Mouse (Mus musculus): Measurements from ENCODE around the gene Vsig10.
"Not testable (repeated sequence)": the region's sequence is repeated elsewhere in the genome, so short reads cannot be mapped to it uniquely, and the experiment has no call there.

Vsig10 gene

DNA sequence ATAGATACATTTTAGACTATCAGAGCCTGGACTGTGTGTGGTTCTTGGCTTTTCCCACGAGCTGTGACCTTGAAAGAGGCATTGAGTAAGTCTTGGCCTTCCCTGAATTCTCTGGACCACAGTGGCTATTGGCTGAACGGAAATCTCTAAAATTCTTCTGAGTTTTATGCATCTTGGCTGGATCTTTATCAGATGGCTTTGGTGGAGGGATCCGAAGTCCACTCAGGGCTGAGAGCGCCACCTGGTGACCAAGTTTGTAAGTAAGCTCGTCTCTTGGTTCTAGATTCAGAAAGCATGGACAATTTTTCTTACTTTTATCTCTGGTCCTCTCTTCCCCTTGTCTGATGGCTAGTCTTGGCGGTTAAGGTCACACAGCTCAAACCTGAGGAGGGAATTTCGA lies 13.9 kb upstream of the Vsig10 start:
- DNase-seq = peak; percentile 78

DNA sequence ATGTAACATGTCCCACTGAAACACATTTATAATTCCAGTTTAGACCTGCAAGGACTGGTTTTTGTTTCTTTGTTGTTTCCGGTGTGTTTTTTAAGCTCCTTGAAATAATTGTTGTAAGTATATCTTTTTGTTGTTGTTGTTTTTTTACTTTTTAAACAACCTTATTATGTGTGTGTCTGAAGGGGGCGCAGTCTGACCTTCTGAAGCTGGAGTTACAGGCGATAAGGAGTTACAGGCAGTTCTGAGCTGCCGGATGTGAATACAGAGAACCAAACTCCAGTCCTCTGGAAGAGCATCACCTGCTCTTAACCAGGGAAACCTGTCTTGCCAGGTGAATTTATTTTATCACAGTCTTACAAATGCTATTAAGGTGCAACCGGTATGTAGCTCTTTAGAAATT lies 13.1 kb upstream of the Vsig10 start:
- no peak for DNase-seq

DNA sequence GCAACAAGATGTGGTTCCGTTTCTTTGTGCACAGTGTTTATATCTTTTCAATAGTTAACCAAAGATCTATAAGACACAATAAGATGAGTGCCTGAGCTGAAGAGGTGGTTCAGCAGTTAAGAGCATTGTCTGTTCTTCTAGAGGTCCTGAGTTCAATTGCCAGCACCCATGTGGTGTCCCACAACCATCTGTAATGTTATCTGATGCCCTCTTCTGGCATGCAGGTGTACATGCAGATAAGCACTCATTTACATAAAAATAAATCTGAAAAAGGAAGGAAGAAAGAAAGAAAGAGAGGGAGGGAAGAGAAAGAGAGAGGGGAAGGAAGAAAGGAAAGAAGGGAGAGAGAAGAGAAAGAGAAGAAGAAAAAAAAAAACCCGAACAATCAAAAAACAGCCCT lies 12.1 kb upstream of the Vsig10 start:
- no peak for DNase-seq

DNA sequence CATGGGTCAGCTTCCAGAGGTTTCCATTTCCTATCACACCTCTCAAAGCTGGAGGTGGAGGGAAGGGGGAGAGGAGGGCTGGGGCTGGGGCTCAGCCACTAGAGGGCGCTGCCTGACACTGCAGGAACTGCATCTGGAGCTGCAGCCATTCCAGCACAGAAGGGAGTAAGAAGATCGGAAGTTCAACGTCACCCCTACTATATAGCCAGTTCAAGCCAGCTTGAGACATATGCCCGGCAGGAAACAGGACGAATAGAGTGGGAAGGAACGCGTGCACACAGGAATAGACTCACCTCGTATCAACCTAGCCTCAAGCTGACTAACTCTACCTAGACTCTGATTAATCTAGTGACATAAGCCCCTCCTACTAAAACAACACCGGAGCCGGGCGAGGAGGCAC lies 11.2 kb upstream of the Vsig10 start:
- peak; percentile 76 for DNase-seq

DNA sequence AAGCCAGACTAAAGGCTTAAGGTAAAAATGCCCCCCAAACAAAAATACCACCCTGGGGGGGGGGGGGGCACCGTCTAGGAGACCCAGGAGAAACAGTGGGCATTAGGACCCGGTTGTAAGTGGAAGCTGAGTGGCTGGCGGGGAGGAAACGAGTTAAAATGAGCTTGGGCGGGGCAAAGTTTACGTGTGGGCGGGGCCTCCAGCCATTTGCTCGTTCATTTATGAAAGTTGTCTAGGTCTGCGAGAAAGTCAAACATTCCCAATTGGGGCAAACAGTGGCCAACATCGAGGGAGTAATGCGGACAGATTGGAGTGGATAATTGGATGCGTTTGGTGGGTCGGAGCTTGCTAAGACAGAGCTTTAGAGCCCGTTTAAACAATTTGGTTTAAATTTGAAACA lies 5.5 kb upstream of the Vsig10 start:
- peak; percentile 43 for DNase-seq

DNA sequence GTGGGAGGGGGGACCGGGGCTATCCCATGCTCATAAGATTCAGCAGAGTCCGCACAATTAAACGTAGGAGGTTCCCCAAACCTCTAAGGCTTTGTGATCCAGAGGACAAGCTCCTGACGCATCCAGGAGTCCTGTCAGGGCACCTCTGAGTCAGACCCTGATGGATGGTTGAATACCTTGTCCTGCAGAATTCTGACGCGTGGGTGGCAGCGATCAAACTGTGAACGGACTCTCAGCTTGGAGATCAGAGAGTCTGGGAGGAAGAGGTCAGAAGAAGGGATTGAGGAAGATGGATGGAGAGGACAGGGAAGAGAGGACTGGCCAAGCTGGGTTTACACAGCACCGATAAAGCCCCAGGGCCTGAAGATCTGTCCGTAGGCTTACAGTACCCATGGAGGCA lies 5.0 kb upstream of the Vsig10 start:
- DNase-seq = no peak

DNA sequence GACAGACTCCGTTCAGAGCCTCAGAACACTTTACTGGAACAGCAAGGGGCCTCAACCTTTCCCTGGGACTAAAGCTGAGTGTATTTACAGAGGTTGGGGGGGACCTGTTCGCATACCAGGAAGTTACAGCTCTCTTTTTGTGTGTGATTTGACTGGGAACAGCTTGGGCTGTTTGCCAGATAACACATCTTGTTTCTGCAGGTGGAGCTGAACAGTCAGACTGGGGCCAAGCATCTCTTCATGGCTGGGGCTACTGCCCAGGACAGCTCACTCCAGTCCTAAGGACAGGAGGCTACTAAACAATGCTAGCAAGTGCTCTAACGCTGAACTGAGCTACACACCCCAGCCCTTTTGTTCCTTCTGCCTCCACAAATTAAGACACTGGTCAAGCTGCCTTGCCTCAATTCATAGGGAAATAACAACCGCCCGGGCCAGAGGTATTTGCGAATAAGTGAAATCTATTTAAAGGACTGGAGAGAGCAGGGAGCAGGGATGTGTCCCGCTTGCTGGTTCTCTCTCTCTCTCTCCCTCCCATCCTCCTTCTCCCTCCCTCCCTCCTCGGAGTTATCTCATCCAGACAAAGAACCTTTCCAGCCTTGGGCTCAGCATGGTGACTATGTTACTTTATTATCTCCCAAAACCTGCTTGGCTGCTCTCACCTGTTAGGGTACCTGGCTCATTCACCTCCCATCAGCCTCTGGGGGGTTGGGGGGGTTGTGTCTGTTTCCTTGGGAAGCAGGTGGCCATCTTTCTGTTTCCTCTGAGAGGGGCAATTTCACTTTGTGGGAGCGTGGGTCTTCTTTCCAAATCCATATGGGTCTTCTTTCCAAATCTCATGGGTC lies 4.1 kb upstream of the Vsig10 start:
- DNase-seq = no peak

DNA sequence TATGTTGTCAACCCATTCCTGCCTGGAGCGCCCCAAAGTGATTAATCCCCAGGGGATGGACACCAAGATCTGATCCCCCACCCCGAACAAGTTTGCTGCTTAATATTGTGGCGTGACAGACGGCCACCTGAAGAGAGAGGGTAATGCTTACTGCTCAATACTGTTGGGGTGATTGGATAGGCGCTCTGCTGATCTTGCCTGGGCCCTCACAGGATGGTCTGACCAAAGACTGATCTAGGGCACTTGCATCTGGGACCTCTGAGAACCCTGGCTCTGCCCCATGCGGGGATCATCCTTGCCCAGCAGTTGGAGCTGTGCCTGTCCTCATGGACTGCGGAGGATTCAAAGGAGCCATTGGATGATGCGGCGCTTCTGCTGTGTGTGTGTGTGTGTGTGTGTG lies 4.9 kb downstream of the Vsig10 start:
- no peak for DNase-seq

DNA sequence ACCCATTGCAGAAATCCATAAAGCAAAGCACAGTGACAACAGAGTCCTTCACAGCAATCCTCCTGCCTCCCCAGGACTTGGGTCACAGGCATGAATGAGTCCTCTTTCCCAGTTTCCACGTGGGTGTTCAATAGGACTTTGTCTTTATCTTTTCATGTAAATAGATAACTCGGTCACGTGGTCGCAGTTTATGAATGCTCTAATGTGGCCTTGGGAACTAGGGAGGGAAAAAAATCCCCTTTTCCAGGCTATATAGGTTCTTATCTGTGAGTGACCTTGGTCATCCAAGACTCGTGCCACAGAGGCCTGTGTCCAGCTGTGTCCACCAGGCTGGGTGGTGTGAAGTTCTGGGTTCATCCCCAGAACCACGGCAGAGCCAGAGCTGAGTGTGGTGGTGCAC lies 7.5 kb downstream of the Vsig10 start:
- no peak for DNase-seq

DNA sequence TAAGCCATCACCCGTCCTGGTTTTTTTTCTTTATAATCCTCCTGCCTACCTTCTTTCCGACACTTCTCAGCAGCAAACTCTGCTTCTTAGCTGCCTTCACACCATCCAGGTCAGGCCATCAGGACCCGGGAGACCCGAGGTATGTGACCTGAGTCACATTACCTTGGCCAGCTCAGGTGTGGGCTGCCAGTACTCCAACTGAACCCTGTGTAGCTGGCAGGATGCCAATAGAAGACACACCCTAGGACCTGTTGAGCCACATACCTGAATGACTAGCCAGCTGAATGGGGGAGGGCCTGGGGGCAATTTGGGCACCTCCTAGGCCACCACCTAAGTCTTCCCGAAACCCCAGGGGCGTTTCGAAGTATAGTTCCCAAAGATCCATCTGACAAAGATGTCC lies 11.6 kb downstream of the Vsig10 start:
- no peak for DNase-seq

DNA sequence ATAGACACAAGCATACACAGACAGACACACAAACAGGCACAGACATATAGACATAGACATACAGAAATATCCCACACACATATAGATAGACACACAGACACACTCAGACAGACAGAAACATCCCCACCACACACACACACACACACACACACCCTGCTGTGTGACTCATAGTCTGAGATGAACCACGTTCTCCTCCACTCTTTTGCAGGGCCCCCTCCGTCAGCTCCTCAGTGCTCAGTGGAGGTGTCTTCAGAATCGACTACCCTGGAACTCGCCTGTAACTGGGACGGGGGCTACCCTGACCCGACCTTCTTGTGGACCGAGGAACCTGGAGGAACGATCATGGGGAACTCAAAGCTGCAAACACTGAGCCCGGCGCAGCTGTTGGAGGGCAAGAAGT lies 19.1 kb downstream of the Vsig10 start:
- no peak for DNase-seq

DNA sequence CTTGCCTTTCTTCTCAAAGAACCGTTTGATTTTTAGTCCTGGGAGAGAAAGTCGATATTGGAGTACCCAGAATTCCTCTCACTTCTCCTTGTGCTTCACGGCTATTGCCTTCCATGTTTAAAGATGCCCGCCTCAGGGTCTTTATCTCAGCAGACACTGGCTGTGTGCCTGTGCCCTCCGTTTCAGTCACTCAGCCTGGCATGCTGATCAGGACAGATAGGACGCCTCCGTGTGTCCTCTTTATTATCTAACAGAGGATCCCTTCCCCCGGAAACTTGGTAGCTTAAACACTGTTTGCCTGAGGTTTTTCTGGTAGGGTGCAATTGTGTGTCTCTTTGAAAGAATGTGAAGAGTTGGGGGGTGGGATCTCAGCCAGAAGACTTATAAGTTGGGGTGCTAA lies 19.6 kb downstream of the Vsig10 start:
- DNase-seq = no peak

DNA sequence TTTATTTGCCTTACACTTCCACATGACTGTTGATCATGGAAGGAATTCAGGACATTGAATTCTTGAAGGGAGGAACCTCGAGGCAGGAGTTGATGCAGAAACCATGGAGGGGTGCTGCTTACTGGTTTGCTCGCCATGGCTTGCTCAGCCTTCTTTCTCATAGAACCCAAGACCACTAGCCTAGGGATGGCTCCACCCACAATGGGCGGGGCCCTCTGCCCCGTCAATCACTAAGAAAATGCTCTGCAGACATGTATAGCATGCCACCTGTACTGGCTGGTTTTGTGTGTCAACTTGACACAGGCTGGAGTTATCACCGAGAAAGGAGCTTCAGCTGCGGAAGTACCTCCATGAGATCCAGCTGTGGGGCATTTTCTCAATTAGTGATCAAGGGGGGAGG lies 21.2 kb downstream of the Vsig10 start:
- no peak for DNase-seq

DNA sequence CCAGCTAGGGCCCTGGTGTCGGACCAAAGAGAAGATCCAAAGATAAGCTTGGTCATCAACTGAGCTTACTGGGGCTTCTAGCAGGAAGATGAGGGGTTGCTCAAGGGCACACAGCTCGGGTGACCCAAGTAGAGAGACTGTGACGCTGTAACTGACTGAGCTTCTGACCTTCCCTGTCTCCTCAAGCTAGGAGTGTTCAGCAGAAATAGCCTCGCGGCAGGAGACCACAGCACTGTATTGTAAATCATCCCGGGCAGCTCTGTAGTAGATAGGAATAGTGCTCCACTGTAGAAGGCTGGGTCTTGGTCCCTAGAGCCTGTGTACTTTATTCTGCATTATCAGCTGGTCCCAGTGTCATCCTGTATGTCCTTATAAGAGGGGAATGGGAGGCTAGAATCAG lies 23.0 kb downstream of the Vsig10 start:
- no peak for DNase-seq

DNA sequence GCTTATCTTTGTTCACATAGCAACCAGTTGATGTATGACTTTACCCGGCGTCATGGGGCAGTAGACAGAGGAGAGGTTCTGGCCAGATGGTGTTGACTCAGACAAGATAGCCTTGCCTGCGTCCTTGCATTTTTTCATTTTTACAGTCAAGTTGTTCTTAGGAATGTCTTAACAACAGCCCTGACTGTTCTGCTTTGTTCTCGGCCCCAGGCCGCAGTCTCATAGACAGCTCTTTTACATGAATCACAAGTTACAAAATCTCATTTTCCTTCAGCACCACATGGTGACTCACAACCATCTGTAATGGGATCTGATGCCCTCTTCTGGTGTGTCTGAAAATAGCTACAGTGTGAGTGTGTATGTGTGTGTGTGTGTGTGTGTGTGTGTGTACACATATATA lies 25.6 kb downstream of the Vsig10 start:
- not testable (repeated sequence) for DNase-seq

DNA sequence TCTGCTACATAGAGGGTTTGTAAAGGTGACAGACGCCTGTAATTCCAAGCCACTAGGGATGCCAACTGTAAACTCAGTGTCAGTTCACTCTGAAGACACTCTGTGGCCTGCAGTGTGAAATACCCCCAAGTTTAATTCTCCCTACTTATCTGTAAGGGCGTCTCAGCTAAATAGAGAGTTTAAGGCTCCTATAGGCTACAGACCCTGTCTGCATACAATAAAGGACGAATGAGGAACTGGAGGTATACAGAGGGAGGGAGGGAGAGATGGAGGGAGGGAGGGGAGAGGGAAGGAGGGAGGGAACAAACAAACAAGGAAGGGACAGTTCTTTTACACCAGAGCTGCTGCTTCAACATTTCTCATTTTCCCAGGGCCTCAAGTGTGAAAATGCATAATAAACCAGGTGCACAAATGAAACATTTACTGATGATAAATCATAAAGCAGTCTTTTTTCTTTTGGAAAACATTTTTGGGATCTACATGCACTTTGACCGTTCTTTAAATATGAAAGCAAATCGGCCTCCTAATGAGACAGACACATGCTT lies 26.6 kb downstream of the Vsig10 start:
- DNase-seq = no peak

DNA sequence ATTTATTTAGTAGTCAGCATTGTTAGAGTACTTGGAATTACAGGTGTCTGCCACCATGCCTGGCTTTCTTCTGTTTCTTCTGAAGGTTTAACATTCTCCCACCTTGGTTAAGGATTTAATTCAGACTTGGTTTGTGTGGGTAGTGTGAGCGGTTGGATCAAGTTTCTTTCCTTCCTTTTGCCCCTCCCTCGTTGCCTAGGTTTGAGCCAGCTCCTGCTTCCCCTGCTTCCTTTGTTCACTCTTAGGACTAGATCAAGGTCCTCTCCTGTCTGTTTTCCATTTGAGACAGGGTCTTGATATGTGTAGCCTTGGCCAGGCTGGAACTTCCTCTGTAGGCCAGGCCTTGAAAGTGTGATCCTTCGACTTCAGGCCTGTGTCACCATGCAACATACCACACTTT lies 27.4 kb downstream of the Vsig10 start:
- no peak for DNase-seq

DNA sequence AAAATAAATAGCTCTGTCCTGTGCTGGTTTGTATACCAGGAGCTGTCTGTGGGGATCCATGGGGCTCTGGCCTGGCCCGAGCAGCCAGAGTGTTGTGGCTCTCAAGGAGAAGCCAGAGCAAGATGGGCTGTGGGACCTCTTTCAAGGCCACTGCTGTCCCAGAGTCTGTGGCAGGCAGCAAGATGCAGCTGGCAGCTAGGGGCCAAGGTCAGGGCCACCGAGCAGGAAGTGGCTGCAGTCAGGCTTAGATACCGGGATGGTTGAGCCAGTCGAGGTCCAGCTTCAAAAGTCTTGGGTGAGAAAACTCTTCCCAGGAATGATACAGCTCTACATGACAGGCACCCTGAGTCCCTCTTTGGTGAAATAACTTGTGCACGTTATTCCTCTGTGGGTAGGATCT lies 28.1 kb downstream of the Vsig10 start:
- no peak for DNase-seq

DNA sequence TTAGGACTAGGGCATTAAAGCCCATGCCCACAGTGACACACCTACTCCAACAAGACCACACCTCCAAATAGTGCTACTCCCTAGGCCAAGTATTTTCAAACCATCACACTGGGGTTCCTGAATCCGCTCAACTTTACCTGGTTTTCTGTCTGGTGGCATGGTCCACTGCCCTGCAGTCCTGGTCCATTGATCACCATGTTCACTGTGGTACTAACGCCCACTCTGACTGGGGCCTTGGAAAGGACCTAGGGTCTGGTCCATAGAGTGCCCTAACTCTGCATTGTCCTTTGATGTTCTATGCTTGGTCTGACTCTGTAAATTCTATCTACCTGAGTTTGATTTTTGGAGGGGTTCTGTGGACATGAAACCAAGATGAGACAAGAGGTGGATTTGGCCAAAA lies 29.0 kb downstream of the Vsig10 start:
- no peak for DNase-seq

DNA sequence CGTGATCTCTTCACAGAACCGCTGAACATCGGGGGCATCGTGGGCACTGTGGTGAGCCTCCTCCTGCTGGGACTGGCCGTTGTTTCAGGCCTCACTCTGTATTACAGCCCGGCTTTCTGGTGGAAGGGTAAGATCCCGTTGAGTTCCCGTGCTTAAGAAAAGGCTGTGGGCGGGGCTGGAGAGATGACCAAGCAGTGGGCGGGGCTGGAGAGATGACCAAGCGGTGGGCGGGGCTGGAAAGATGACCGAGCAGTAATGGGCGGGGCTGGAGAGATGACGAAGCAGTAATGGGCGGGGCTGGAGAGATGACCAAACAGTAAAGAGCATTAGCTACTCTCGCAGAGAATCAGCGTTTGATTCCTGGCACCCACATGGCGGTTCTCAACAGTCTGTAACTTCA lies 29.4 kb downstream of the Vsig10 start:
- peak; percentile 79 for DNase-seq

DNA sequence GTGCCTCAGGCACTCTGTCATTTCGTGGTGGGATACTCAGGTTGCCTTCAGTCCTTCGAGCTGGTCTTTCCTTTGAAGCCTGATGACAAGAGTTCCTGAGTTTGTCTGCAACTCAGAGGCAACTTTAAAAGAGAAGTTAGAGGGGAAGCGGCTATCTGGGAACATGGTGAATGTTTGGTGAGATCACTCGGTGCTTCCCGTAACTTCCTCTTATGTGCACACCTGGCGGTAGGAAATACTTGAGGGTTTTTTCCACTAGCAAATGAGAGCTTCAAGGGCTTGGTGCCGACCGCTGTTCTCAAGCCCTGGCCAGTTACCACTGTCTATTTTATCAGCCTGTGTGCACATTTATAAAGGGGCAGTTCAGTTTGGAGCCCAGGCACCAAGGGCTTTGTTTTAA lies 35.2 kb downstream of the Vsig10 start:
- no peak for DNase-seq

DNA sequence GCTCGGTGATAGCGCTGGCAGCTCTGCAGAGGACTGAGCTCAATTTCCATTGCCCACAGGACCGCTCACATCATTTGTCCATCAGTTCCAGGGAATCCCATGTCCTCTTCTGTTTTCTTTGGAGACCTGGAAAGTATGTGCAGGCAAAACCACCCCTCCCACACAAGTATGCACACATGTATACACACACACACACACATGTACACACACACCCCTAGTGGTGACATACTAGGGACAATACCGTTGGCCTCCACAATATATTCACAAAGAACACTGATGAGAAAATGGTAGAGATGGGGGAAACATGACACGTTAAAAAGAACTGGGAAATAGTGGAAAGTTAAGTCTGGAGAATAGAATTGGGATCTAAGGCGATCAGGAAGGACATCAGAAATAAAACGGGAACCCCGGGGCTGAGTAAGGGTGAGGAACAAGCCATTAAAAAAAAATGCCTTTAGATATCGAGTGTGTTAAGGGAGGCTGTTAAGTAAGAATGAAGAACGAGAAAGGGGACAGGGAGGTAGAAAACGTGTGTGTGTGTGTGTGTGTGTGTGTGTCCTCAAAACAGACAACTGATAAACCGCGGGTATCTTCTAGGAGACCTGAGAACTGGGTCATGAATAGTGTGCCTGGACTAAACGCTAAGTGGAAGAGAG lies 36.9 kb downstream of the Vsig10 start:
- peak; percentile 40 for DNase-seq

DNA sequence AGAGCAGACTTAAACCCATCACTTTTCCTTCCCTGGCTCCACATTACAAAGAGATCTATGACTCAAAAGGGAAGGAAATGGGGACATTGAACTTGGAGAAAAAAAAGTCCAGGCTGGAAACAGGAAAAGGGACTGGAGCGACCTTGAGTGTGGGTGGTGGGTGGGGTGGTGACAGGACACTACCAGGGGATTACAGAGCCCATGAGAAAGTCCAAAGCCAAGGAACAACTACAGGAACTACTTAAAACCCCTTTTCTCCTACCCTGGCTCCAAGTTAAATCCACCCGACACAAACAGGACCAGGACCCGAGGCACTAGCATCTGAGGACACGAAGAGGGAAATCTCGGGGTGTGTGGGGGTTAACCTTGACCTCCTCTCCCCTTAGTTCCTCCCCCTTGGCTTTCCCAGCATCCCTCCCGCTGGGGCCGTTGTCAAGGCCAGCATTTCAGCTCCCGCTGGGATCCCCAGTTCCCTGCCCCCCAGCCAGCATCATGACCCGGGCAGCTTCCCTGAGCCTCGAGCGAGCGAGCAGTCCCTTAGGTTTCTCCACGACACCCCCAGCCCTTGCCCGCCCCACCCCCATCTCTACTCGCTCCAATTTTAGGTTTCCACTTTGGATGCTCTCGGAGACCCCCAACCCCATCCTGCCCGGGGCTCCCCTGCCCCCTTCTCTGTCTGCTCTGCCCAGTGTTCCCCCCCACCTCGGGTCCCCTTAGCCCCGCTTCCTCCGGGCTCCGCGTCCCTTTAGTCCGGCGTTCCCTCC lies 37.7 kb downstream of the Vsig10 start:
- DNase-seq = peak; percentile 75

DNA sequence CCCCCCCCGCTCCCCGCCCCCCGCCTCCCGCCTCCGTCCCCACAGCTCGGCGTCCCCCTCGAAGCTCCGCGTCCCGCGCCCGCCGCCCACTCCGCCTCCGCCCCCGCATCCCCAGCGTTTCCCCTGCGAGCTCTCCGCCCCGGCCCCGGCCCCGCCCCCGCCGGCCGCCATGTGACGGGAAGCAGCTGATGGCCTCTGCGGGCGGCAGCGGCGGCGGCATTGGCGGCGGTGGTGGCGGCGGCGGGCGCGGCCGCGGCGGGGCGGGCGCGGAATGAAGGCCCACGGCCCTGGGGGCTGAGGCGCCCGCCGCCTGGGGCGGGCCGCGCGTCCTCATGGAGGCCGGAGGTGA lies 38.2 kb downstream of the Vsig10 start, which contains the start of gene Wsb2:
Wsb2 (plus strand) TSS at position 176 of the 349 bp plus-strand sequence.
- peak; percentile 90 for DNase-seq

All from retina, postnatal 1 day (tissue).